Mouse (Mus musculus) kidney, adult 9 months (tissue): Measurements from ENCODE around the gene Rnft2.

ENCODE experiments used
- DNase-seq: peaks from one replicate; pipeline ENCODE4 v3.0.0; 2022

Rnft2 gene

DNA sequence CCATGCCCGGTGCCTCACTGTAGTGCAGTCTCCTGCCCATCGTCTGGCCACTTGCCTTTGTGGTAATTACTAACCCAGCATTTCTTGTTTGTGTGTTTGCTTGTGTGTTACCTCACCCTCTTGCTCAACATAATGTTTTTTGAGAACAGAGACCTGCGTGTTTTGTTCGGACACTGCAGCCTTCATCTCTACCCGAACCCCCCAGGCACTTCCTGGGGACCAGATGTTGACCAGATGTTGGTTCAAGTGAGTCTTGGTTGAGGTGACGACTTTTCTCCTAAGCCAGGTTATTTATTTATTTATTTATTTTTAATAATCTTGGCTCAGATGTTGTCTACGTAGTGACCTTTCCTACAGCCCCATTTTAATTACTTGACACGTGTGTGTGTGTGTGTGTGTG, 2.5 kb upstream of the Rnft2 start:
- no peak for DNase-seq

DNA sequence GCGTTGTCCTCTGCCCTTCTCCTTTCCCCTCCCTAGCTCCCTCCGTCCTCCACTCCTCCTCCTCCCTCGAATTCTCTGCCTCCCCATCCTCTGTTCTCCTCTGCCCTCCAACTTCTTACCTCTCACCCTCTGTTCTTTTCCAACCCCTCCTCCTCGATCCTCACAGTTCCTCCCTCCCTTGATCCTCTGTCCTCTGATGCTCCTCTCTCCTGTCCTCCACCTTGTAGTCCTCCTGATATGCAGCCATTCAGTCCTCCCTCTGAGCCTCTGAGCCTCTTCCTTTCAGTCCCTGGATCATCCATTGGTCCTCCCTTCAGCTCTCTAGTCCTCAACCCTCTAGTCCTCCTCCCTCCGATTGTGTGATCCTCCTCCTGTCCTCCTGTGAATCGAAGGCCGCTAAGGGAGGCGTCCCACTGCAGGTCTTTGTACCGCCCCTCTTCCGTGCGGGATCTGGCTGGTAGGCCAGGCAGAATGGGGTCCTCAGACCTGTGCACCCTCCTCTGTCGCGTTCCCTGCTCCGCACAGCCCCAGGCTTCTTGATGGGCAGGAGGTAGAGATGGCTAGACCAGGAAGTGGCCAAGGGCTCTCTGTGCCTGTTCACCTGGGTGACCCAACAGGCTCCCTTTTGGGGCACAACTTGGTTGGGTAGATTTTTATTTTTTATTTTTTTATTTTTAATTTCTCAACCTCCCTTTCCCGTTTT, 841 bp upstream of the Rnft2 start:
- DNase-seq, result no peak

DNA sequence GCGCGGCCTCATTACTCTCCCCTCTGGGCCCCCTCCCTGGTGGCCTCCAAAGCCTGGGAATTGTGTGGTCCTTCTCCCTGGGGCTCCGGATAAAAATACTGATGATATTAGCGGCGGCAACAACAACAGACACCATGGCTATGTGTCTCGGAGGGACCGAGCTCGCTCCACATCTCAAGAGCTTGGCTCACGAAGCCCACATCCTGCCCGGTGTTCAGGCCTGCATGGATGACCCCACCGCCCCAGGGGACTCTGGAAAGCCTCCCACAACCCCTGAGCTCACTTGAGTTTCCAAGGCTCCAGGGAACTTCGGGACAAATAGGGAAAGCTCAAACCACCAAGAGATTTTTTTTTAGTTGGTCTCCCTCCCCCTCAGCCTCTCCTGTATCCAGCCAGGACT, 5.2 kb downstream of the Rnft2 start:
- no peak for DNase-seq

DNA sequence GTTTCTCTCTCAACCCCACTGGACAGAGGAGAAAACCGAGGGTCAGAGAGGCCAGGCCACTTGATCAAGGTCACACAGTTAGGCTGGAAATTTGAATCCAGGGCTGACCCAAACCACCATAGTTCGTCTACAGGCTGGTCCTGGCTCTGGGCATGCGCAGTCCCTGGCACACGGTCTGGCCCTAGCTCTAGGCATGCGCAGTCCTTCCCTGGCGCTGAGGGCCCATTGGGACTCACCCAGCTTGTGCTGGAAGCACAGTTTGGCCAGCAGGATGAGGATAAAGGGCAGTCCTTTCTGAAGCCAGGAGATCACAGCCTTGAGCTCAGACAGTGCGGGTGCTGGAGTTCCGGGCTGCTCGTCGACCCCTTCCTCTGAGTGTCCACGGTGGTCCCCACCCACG, 8.0 kb downstream of the Rnft2 start:
- DNase-seq, result no peak

DNA sequence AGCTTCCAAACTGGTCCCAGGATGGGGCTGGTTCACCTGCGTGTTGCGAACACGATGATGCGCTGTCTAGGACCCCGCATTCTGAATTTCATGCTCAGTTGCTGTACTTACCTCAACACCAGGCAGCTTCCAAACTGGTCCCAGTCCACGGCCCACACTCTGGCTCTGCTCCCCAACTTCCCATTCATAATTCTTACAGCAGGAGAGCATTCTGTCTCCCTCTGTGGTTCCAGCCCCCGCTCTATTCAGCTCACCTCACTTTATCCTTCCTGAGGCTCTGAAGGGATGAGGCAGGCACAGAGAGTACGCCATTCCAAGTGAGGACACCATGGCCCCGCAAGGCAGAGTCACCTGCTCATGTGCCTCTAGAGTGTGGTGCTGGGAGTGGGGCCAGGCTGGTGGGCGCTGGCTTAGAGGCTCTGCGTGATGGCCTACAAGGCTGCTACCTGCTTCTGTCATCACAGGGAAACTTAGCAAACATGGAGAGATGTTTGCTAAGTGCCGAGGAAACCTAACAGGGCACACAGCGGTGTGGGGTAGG, 14.8 kb downstream of the Rnft2 start:
- DNase-seq, result no peak

DNA sequence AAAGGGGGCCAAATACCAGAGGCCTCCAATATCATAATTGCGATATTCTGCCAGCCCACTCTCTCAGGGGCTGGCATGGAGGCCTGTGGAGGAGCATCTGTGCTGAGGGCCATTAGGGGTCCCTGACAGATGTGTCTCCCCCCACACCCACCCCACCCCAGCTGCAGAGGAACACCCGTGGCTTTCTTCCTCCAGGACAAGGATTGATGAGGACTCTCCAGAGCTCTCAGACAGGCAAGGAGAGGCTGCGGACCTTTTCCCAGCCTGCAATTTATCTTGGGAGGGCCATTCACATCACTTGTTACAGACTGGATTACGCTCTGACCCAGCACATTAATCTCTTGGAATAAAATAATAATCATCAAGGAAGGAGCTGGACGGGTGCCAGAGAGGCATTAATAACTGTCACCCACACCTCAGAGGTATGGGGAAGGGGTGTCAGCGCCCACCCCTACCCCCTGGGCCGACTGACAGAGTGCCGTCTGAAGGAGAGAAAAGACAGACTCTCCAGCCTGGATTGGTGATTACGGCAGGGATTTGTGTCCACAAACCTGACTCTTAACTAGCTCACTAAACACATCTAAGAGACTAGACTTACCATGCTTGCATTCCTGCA, 21.7 kb downstream of the Rnft2 start:
- no peak for DNase-seq

DNA sequence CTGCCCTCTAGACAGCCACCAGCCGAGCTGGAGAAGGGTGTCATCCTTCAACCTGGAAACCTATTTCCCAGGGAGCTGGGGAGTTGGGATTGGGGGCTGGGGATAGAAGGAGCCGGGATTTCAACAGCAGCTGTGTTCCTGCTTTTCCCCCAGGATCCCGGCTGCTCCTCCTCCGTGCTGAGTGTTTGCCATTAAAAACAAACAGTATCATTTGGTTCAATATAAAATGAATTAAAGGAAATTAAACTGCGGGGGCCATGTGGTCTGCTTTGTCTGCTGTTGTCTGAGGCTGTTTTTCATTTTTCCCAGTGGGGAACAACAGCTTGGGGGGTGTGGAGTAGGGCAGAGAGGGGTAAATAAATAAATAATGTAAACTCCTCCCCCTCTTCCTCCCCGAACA, 27.5 kb downstream of the Rnft2 start:
- no peak for DNase-seq

DNA sequence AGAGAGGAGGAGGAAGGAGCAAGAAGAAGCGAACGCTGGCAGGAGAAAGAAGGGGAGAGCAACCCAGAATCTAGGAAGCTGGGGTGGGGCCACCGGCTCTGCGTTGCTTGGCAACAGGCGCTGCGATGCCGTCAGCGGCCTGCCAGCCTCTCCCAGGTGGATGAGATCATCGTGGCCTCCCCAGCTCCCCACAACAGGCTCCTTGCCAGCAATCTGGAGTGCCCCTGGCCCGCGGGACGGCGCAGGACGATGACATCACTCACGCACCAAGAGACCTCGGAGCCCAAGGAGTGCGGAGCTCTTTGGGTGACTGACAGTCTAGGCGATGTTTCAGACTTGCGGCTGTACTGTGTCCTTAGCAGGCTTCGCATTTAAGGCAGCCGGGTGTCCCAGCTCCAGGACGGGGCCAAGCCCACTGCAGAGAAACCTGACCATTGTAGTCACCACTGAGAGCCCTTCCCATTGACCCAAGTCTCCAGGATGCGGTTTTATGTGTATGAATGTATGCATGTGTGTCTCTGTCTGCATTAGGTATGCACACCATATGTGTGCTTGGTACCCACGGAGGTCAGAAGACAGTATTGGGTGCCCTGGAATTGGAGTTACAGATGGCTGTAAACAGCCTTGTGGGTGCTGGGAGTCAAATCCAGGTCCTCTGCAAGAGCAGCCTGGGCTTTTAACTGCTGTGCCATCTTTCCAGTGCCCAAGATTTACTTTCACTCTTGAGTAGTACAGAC, 30.3 kb downstream of the Rnft2 start:
- peak; percentile 17 for DNase-seq

DNA sequence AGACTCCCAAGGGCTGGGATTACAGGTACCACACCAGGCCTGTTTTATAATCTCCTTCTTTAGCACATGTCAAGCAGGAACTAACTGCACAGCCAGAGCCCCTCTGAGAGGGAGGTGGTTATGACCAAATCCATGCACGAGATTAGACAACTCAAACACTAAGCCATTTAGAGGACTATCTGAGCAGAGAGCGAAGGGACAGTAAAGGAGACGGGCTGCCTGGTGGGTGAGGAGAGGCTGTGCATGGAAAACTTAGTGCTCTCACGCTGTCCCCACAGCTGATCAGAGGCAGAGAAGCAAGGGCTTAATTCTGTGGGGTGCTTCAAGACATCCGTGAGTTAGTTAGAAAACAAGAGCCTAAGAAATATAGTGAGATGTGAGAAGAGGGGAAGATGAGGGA, 30.9 kb downstream of the Rnft2 start:
- DNase-seq, result no peak

DNA sequence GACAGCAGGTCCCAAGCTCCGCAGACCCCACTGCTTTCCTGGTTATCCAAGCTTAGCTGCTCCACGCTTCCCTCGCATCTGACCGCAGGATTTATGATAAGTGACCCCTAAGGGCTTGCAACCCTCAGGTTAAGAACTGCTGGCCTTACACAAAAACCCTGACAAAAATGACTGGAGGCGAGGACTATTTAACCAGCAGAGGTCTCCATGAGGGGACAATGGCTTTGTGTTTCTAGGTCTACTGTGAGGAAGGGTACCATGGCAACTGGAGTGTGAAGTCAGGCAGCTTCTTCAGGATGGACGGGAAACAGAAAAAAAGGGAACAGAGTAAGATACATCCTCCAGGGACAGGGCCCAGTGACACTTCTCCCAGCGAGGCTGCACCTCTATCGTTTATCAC, 39.1 kb downstream of the Rnft2 start:
- no peak for DNase-seq

DNA sequence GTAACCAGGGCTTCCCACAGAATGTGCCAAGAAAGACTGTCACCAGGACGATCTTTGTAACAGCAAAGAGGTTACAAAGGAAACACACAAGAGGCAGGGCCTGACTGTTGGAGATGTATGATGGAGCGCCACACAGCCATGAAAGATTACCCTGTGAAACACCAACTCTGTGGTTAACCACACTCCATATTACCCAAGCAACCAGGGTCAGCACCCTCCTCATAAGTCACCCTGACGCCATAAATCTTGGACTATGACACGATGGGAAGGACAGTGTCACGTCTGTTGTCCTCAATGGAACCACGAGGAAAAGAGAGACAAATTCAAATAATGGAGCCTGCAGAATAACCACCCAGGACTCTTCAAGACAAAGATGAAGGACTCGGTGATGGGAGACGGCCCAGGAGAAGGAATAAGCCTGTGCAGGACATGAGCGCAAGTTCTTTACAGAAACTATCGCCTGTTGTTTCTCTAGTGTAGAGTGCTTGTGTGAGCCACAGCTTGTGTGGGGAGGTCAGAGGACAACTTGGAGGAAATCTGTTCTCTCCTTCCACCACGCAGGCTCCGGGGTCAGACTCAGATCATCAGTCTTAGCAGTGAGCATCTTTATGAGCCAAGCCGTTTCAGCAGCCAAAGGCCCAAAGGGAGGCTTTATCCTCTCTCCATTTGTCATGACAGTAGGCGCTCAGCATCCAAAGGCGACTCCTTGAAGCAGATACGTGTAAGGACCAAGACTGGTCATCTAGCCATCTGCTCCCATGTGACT, 40.1 kb downstream of the Rnft2 start:
- peak; percentile 8 for DNase-seq

DNA sequence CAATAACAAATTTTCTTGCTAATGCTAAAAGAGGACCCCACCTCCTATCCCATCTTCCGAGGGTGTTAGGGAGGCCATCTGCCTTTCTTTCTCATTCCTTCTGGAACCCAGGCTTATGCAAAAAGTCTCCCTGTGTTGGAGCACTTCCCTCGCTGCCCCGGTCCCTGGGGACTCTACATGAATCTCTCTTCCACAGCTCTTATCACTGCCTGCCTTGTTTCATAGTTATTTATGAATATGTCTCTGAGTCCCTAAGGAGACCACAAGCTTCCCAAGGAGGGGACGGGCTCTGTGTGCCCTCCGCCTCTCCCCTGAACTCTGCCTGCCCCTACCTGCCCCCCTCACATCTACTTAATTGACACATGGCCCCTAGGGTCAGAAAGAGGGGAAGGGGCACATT, 45.2 kb downstream of the Rnft2 start:
- DNase-seq, result no peak

DNA sequence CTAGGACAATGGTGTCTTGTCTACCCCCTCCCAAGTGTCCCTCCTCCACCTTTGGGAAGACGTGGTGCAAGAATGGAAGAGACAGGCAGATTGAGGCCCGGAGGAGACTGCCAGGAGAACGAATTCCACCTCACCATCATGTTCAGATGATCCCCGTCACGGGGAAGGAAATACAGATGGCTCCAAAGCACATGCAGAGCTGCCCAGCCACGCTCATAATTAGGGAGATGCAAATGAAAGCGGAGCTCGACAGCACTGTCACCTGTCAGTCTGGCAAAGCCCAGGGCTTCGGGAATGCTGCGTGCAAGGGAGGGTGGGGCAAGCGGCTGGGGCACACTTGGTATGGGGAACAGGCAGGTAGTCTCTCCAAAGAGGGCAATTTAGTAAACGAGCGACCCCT, 47.5 kb downstream of the Rnft2 start:
- no peak for DNase-seq

DNA sequence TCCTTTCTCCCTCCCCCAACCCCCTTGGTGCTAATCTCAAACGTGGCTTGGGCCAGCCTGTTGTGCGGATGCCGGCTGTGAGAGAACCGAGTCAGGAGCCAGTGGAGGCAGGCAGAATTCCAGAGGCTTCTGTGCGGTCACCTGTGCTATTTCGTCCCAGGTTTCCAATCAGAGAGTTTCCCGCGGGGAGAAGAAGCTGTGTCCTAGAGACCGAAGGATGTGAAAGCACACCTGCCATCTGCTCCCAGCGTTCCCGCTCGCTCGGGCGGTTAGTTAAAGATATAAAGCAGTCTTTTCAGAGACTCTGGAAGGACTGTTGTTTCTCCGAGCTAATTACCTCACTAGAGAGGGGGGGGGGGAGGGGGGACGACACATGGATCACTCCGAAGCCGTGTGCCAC, 52.7 kb downstream of the Rnft2 start:
- DNase-seq, result no peak

DNA sequence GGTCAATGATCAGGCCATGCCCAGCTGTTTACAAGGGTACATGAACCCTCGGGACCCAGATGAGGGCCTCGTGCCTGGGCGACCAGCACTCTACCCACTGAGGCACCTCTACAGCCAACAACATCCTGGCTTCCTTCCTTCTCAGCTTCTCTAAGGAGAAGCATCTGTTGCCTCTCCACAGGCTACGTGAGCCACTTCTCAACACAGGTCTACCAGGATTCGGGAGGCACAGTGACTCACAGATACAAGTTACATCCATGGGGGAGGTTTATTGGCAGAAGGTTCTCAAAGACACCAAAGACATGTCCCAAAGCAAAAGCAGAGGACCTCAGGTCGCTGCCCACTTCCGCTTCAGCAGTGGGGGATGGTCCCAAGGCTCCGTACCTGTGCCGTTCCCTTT, 54.4 kb downstream of the Rnft2 start:
- DNase-seq, result no peak

DNA sequence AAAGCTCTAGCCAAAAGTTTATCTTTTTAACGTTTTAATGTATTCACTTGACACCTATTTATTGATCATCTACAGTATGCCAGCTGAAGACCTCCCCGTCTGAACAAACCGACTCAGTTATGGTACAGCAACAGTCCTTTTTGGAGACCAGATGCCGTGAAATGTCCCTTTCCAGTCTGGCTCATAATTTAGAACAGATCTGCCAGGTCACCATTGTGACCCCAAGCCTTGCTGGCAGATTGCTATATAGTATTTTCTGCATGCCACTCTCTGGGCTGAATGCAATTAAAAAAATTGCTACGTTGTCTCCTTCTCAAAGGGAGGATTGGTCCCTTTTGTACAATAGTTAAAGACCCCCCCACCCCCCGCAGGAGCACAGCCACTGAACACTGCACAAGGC, 56.6 kb downstream of the Rnft2 start:
- DNase-seq, result no peak

DNA sequence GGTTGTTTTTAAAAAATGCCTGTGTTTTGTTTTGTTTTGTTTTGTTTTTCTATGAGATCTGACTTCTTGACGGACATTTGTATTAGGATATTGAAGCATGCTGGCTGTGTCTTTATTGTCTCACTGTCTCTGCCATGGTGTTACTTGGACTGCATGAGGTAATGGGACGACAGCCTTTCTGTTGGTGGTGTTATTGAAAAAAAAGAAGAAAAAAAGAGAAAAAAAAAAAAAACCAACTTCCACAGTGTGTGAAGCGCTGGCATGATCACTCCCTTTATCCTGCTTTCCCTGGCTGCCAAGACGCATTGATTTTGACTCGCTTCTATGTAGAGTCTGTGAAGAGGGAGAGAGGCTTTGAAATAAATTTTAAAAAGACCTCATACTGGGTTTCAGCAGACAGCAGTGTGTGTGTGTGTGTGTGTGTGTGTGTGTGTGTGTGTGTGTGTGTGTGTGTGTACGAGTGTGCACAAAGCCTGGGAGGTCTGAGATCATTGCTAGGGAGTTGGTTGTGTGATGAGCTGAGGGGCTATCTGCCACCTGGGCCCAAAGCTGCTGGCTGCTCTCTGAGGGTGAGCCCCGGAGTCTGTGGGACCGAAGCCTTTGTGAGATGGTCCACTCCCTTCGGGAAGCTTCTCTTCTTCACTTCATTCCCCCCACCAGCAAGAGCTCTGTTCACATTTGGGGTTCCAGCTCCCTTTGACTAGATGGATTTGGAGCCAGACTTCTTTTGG, 57.8 kb downstream of the Rnft2 start:
- DNase-seq, result no peak

DNA sequence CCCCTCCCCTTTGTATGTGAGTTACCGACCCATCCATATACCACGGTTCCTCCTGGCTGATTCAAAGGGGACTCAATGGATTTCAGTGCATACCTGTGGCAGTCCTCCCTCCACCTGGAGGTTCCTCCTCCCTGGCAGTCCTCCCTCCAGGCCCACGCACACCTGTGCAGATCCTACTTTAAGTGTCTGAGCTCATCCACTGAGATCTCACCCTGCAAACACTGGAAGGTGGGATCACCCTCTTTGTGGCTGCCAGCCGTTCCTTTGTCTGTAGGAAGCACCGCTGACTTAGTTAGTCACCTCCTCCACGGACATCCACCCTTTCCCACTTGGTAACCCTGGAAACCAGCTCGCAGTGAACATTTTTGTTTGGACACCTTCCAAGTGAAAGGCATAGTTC, 67.3 kb downstream of the Rnft2 start:
- DNase-seq, result no peak

DNA sequence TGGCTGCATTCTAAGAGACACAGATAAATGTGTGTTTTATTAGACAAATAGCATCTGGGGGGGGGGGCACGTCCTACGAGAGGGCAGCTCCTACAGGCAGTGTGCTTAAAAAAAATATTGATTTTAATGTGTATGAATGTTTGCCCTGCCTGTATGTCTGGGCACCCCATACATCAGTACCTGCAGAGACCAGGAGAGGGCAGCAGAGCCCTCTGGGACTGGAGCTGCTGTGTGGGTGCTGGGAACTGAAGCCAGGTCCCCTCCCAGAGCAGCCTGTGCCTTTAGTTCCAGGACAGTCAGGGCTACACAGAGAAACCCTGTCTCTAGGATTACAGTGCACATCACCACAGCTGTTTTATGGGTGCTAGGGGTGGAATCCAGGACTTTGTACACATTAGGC, 69.8 kb downstream of the Rnft2 start:
- no peak for DNase-seq

DNA sequence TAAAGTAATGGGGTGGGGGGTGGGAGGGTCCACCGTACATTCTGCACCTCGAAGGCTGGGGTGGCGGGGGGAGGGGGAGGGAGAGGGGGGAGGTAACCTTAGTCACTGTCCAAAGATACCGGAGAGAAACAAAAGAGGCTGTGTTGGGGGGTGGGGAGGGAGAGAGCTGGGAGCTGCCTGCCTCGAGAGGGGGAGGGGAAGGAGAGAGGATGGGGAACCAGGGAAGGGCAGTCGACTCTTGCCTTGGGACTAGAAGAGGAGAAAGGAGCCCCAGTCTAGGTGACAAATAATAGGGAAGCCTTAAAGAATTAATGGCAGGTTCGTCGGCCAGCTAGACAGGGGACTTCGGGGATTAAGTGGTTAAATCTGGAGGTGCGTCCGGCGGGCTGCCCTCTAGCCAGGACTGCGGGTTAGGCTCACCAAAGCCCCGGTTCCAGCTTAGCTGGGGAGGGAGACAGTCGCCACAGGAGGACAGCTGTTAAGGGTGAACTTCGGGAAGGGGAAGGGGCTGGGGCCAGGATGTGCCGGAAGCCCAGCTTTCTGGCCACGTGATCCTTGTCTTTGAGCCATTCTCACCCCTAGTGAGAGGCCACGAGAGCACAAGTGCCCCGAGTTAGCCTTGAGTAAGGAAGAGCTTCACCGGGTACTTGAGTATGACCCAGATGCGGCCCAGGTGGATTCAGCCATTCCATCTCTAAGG, 70.5 kb downstream of the Rnft2 start:
- no peak for DNase-seq

DNA sequence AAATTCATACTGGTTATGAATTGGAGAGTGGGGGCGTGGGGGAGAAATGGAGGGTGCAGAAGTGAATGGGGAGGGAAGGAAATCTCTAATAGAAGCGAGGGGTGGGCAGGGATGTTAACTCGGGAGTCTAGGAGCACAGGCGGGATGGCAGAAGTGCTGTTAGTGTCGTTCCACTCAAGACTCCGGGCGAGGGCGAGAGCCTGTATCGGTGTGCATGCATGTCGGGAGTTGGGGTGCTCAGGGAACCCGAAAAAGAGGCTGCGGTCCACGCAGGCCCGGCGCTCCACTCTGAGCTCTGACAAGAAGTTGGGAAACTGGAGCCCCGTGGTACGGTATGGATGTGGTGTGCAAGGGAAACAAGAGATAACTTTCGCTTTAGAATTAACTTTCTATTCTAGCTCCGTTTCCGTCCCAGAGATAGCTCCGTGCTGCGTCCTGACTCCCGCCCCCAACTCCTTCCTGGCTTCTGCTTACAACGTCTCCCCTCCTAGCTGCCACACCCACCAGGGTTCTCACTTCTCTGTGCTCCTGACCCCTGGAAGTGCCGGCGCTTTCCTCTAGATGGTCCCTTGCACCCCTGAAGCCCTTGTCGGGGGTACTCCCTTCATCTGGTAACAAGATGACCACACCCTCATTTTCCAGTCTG, 72.7 kb downstream of the Rnft2 start:
- no peak for DNase-seq

DNA sequence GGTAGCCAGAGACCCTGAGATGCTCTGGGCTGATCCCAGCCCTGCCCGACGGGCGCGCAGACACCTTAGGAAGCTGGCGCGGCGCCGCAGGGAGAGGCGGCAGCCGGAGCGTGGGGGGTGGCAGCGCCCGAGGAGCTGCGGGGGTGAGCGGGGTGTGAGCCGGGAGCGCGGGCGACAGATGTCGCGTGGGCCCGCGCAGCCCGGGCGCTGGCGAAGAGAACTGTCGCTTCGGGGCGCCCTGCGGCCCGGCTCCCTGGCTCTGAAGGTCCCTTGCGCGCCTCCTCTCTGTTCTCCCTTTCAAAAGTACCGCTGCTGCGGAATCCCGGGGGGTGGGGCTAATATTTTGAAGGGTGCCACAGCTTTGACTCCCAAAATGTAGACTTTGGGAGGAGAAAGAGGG, 73.3 kb downstream of the Rnft2 start:
- DNase-seq, result no peak
